Mouse (Mus musculus): Measurements from ENCODE around the gene Scai. TPM values are rescaled to one million over a fixed set of nuclear protein-coding genes. Genes with fewer than 3 reads are reported as not detected.

Scai gene
- 10 to 100 TPM; 43.6 to 46.4 TPM for total RNA-seq (2023)

GRCm38 (mm10) chr2:39190561-39191056, at the start of gene Scai:
Gene Scai (minus strand): TSS chr2:39190734.

GRCm38 (mm10) chr2:39226019-39226640, 35.6 kb upstream of the Scai start, which contains the start of gene Ppp6c:
Gene Ppp6c (minus strand): TSS chr2:39226451.

DNA sequence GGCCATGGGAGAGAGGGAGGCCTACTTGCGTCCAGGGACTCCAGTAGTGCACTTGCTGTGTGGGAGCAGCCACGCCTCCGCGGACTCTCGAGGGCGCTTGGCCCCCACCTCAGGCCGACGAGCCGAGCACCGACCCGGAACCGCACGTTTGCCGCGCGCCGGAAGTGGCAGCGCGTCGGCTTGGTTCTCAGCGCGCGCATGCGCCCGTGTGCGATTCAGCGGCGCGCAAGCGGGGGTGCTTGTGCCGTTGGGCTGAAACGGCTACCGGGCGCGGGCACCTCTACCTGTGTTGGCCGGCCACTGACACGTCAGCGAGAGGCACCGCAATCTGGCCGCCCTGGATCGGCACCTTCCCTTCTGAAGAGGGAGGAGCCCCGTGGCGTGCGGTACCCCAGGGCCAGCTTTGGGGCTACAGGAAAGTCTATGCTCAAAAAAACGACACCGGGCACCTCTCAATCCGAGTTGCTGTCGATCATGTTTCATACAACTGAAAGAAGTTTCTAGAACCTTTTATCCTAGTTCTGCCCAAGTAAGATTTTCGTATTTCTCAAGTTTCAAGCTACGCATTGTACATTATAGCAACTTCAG, 125.0 kb downstream of the Scai start, which contains the start of gene Golga1:
Gene Golga1, minus strand, starts transcription at position 142 of the 588 bp plus-strand sequence.

Other genes starting within 250 kb of the Scai start
- gene Wdr38, start 193.3 kb downstream of the Scai start, total RNA-seq (2023): under 1 TPM; 0.52 to 0.62 TPM
- gene Arpc5l, start 185.4 kb downstream of the Scai start, total RNA-seq (2023): 100 to 1,000 TPM; 202 to 222 TPM
- 100 to 1,000 TPM; 716 to 808 TPM for gene Rpl35, start 185.1 kb downstream of the Scai start, total RNA-seq (2023)
- gene Golga1, start 125.2 kb downstream of the Scai start, total RNA-seq (2023): 10 to 100 TPM; 35.6 to 41.4 TPM
- 10 to 100 TPM; 77.1 to 80.2 TPM for gene Ppp6c, start 35.7 kb upstream of the Scai start, total RNA-seq (2023)

All from B cell, adult 67 days (primary cell).